Mouse (Mus musculus): ENCODE measurements around the gene Tnc.

Gene Tnc

DNA sequence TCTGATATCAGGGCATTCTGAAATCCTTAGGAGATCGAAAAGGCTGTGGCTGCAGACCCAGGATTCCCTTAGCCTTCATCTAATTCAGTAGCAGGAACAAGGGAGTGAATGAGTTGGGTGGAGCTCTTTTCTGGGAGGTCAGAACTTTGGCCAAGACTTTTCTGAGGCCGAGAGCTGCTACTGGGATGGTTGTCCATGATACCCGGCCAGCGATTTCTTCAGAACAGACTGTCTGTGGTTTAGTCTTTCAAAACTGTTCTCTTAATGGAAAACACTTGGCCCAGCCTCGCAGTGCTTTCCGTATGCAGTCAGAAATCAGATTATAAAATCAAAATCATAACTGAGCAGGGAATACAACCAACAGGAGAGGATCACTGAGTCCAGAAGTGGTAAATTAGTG, 21.2 kb downstream of the Tnc start:
- no peak for DNase-seq (ENCODE audit: low read depth, low spot score)

DNA sequence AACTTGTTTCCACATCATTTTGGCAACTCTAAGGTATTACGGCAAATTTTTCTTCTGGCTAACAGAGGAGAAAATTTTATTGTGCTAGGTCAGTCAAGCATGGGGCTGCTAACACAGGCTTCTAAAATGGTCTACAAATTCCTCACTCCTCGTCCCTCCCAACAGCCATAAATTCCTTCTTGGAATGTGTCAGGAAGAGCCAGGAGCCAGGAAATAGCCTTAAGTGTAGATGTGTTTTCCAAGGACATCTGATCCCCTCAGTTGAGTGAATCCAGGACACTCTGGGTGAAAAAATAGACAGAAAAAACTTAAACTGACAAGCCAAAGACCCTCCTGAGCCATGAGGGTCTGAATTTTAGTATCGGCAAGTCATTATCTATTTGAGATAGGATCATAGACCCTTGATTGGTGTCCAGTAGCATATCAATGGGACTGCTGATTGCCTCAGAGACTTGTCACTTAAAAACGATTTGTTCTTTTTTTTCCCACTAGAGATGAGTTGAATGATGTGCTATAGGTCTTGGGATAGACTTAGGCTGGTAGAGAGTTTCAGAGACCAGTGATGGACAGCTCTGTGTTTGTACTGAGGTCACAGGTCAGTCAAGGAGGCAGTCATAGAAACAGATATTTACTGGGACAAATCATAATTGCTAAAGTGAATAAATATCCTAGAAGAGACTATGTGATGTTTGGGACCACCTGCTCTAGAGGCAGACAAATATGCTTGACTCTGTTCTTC, 22.6 kb downstream of the Tnc start:
- no peak for DNase-seq (ENCODE audit: low read depth, low spot score)

DNA sequence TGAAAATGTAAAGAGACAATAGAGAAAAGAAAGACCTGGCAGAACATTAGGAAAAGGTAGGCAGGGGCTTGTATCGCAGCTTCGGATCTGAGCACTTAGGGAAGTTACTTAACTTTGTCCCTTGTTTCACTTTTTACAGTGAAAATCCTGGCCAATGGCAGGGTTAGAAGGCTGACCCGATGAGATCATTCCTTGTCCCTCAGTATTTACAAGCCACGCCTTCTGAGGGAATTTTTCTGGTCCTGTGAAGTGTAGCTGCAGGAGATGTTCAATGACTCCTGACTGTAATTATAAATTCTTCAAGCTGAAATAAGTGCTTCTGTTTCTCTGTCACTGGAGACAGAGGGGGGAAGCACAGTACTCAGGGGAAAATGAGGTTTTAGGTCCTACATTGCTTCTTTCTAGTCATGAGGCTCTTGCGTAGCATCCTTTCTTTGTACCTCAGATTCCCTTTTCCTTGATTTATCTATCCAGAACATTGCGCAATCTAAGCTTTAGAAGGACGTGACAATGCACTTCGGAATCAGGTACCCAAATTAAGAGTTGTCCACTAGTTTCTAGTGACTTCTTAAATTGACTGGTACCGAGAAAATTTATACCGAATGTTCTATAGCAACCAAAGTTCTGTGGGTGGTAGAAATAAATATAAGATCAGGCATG, 25.8 kb downstream of the Tnc start:
- no peak for DNase-seq (ENCODE audit: low read depth, low spot score)

- no peak for DNase-seq (ENCODE audit: low read depth, low spot score)
Measured at GRCm38 (mm10) chr4:64020151-64020550, 26.7 kb downstream of the Tnc start.

- DNase-seq (ENCODE audit: low read depth, low spot score): peak; percentile 61
Measured at GRCm38 (mm10) chr4:64011308-64011707, 35.5 kb downstream of the Tnc start.

- DNase-seq (ENCODE audit: low read depth, low spot score): no peak
Measured at GRCm38 (mm10) chr4:64009936-64010335, 36.9 kb downstream of the Tnc start.

GRCm38 (mm10) chr4:64005198-64005597, 41.6 kb downstream of the Tnc start:
- DNase-seq (ENCODE audit: low read depth, low spot score): no peak

- no peak for DNase-seq (ENCODE audit: low read depth, low spot score)
Measured at GRCm38 (mm10) chr4:64003677-64004076, 43.1 kb downstream of the Tnc start.

DNA sequence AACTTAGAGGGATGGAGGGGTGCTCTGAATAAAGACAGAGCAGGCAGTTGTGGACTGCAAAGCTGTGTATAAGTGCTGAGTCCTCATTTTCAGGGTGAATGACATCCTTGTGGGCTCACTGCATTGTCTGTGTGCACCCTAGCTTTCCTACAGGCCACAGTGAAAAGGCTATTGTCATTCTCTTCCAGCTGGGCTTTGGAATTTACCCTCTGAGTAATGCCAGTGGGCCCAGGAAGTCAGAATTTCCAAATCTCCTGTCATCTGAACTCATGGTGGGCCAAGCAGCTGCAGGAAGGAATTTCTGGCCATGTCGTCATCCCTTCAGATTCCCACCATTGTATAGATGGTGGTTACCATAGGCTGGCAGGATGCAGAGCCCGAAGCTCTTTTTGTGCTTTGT, 44.6 kb downstream of the Tnc start:
- DNase-seq (ENCODE audit: low read depth, low spot score): no peak

GRCm38 (mm10) chr4:64000788-64001187, 46.0 kb downstream of the Tnc start:
- no peak for DNase-seq (ENCODE audit: low read depth, low spot score)

DNA sequence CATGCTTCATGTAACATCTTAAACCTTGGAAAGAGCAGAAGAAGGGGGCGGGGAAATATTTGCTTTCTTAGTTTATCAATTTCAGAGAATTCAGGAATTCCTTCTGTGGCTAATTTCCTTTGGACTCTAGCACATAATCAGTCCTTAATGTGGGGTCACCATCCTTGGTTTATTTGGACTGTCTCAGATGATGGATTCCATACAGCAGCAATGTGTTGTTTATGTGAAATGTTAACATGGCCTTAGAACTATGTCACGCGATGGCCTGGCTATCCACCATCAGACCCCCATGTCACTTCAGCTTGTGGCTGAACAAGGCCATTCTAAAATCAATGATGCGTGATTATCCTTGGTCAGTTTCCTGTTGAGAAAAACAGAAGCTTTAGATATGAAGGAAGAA, 46.5 kb downstream of the Tnc start:
- DNase-seq (ENCODE audit: low read depth, low spot score): no peak

GRCm38 (mm10) chr4:63993462-63994113, 53.2 kb downstream of the Tnc start:
- DNase-seq (ENCODE audit: low read depth, low spot score): no peak

GRCm38 (mm10) chr4:63990216-63990615, 56.6 kb downstream of the Tnc start:
- no peak for DNase-seq (ENCODE audit: low read depth, low spot score)

- DNase-seq (ENCODE audit: low read depth, low spot score): no peak
Measured at GRCm38 (mm10) chr4:63988090-63988489, 58.7 kb downstream of the Tnc start.

DNA sequence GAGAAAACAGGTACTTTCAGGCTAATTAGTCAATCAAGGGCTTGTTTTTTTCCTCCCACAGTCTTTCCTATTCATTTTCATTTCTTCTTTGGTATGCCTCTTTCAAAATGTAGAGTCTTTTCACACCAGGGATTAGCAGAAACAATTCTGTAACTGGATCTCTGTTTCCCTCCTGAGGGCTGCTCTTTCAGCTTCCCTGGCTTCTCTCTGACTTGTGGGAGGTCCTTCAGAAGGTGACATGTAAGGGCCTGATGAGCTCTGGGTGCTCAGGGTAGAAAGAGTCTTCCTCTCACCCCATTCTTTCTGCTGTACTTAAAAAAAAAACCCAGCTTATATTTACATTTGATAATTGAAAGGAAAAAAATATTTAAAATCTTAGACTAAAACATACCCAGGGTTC, 60.2 kb downstream of the Tnc start:
- no peak for DNase-seq (ENCODE audit: low read depth, low spot score)

- DNase-seq (ENCODE audit: low read depth, low spot score): no peak
Measured at GRCm38 (mm10) chr4:63983098-63983445, 63.7 kb downstream of the Tnc start.

- peak; percentile 15 for DNase-seq (ENCODE audit: low read depth, low spot score)
Measured at GRCm38 (mm10) chr4:63982425-63983097, 64.3 kb downstream of the Tnc start.

DNA sequence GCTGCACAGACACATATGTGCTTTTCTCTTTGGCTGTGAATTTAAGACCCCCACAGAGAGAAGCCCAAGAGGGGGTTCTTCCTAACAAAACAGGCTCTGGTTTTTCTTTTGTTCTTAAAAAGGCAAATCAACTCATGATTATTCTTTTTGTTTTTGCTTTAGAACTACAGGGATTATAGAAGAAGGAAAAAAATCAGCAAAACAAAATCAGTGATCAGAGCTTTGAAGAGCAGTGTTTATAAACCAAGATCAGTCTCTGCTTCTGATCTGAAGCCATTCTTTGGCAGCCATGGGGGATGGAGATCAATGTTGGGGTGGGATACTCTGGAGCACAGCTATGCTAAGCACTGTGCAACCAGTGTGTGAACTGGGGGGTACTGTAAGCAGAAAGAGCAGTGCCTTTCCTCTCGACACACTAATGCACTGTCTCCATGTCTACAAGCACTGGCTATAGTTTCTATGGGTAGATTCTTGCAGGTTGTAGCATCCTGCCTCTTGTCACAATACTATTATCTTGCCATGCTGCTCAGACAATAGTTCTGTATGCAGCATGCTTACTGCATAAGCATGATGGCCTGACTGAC, 66.5 kb downstream of the Tnc start:
- peak; percentile 2 for DNase-seq (ENCODE audit: low read depth, low spot score)

DNA sequence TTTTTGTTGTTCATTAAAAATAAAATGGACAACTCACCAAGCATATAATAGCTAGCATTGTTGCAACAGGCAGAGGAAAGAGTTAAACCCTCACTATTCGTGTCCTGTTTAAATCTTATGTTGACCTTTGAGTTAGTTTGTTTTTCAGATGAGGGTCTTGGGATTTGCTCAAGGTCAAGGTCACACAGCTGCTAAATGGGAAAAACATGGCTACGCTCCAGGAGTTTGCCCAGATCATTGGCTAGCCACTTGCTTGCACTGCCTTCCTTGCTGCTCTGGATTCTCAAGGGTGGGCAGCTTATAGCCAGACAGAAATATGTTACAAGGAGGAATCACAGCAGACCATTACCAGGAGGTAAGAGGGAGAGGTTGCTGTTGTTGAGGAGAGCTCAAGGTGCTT, 67.2 kb downstream of the Tnc start:
- peak; percentile 11 for DNase-seq (ENCODE audit: low read depth, low spot score)

GRCm38 (mm10) chr4:63972536-63972935, 74.3 kb downstream of the Tnc start:
- no peak for DNase-seq (ENCODE audit: low read depth, low spot score)

- peak; percentile 42 for DNase-seq (ENCODE audit: low read depth, low spot score)
Measured at GRCm38 (mm10) chr4:63971762-63972161, 75.1 kb downstream of the Tnc start.

- no peak for DNase-seq (ENCODE audit: low read depth, low spot score)
Measured at GRCm38 (mm10) chr4:63970925-63971324, 75.9 kb downstream of the Tnc start.

Measured in R1 (cell line).